Mouse (Mus musculus): ENCODE data around the gene Lmo1. TPM values are rescaled to one million over a fixed set of nuclear protein-coding genes. Genes with fewer than 3 reads are reported as not detected.

Lmo1 gene
- 11.8 and 15.0 TPM in 2 replicates for polyA plus RNA-seq (2014; fragmentation: Nextera tagmentation; extraction: Ambion mirVana)

GRCm38 (mm10) chr7:109174949-109175669 is at the start of gene Lmo1:
TSS of gene Lmo1 (minus strand) at chr7:109175207.
- peak; percentile 74 for DNase-seq
- Histone ChIP-seq H3K36me3 (ENCODE audit: insufficient read depth) (no peaks in the 10 kb centered on the region), H3K4me2 (peak within 1 kb of the TSS; percentile 99), H3K27ac (ENCODE audit: low read depth) (no peak within 1 kb of the TSS; the same call in 1 of the 2 replicates), H3K9ac (peak within 1 kb of the TSS; percentile 62), H3K9me3 (ENCODE audit: low read depth, low read length) (no peaks in the 10 kb centered on the region), H3K27me3 (ENCODE audit: insufficient read depth, low read length) (peaks cover 34% of the 10 kb centered on the region), H3K4me3 (ENCODE audit: low read depth, low read length) (peak within 1 kb of the TSS; percentile 60), H3K4me1 (ENCODE audit: insufficient read depth) (no peaks in the 10 kb centered on the region)
- WGBS, result 2% methylated on average over 66 of the region's 67 CpGs
- ATAC-seq (ENCODE audit: insufficient read depth), result peak; percentile 86
- no peak for TF ChIP-seq CTCF (IDR thresholded peaks at IDR 0.05; ENCODE audit: low read depth)

- 58% methylated on average over 15 of the region's 15 CpGs for WGBS
- peak overlapping the region; percentile 65 for H3K27ac ChIP-seq (ENCODE audit: low read depth)
- peak; percentile 79 for ATAC-seq (ENCODE audit: insufficient read depth)
Observed at GRCm38 (mm10) chr7:109221716-109222110, 46.7 kb upstream of the Lmo1 start.

GRCm38 (mm10) chr7:109220766-109221715 is 46.0 kb upstream of the Lmo1 start:
- WGBS, result 63% methylated on average over 20 of the region's 20 CpGs
- H3K4me2 ChIP-seq, result no peak overlapping the region
- no peak overlapping the region for H3K9ac ChIP-seq
- no peaks in the 10 kb centered on the region for H3K36me3 ChIP-seq (ENCODE audit: insufficient read depth)
- ATAC-seq (ENCODE audit: insufficient read depth) (0 out of 2 replicates have a peak, but pooled peaks have one; percentile 22), DNase-seq (no peak)
- H3K27me3 ChIP-seq (ENCODE audit: insufficient read depth, low read length), result no peaks in the 10 kb centered on the region
- H3K4me3 ChIP-seq (ENCODE audit: low read depth, low read length), result no peak overlapping the region
- no peaks in the 10 kb centered on the region for H3K9me3 ChIP-seq (ENCODE audit: low read depth, low read length)
- H3K27ac ChIP-seq (ENCODE audit: low read depth), result peak overlapping the region; percentile 65; the same call in 1 of the 2 replicates
- no peak for TF ChIP-seq CTCF (IDR thresholded peaks at IDR 0.05; ENCODE audit: low read depth)
- no peaks in the 10 kb centered on the region for H3K4me1 ChIP-seq (ENCODE audit: insufficient read depth)

More at GRCm38 (mm10) chr7:109221716-109222110, 46.7 kb upstream of the Lmo1 start:
- Histone ChIP-seq H3K9ac (no peak overlapping the region), H3K36me3 (ENCODE audit: insufficient read depth) (no peaks in the 10 kb centered on the region), H3K4me1 (ENCODE audit: insufficient read depth) (no peaks in the 10 kb centered on the region), H3K9me3 (ENCODE audit: low read depth, low read length) (no peaks in the 10 kb centered on the region), H3K4me3 (ENCODE audit: low read depth, low read length) (no peak overlapping the region), H3K27me3 (ENCODE audit: insufficient read depth, low read length) (no peaks in the 10 kb centered on the region), H3K4me2 (no peak overlapping the region)
- peak; percentile 63 for DNase-seq
- no peak for TF ChIP-seq CTCF (IDR thresholded peaks at IDR 0.05; ENCODE audit: low read depth)

- H3K9ac ChIP-seq, result no peak overlapping the region
- no peak overlapping the region for H3K27ac ChIP-seq (ENCODE audit: low read depth)
- WGBS, result 76% methylated on average over 4 of the region's 4 CpGs
- DNase-seq (no peak), ATAC-seq (ENCODE audit: insufficient read depth) (no peak)
- no peak for TF ChIP-seq CTCF (IDR thresholded peaks at IDR 0.05; ENCODE audit: low read depth)
- no peaks in the 10 kb centered on the region for H3K36me3 ChIP-seq (ENCODE audit: insufficient read depth)
- H3K4me2 ChIP-seq, result no peak overlapping the region
- no peak overlapping the region for H3K4me3 ChIP-seq (ENCODE audit: low read depth, low read length)
- no peaks in the 10 kb centered on the region for H3K27me3 ChIP-seq (ENCODE audit: insufficient read depth, low read length)
- H3K4me1 ChIP-seq (ENCODE audit: insufficient read depth), result no peaks in the 10 kb centered on the region
- H3K9me3 ChIP-seq (ENCODE audit: low read depth, low read length), result no peaks in the 10 kb centered on the region
Observed at GRCm38 (mm10) chr7:109220026-109220425, 45.0 kb upstream of the Lmo1 start.

GRCm38 (mm10) chr7:109218977-109219271 is 43.9 kb upstream of the Lmo1 start:
- Histone ChIP-seq H3K4me1 (ENCODE audit: insufficient read depth) (no peaks in the 10 kb centered on the region), H3K4me2 (no peak overlapping the region), H3K27me3 (ENCODE audit: insufficient read depth, low read length) (no peaks in the 10 kb centered on the region), H3K9ac (no peak overlapping the region), H3K9me3 (ENCODE audit: low read depth, low read length) (no peaks in the 10 kb centered on the region), H3K27ac (ENCODE audit: low read depth) (no peak overlapping the region), H3K4me3 (ENCODE audit: low read depth, low read length) (no peak overlapping the region), H3K36me3 (ENCODE audit: insufficient read depth) (no peaks in the 10 kb centered on the region)
- ATAC-seq (ENCODE audit: insufficient read depth) (peak; percentile 45), DNase-seq (peak; percentile 40)
- no peak for TF ChIP-seq CTCF (IDR thresholded peaks at IDR 0.05; ENCODE audit: low read depth)
- 48% methylated on average over 5 of the region's 5 CpGs for WGBS

- no peak overlapping the region for H3K9ac ChIP-seq
- no peak overlapping the region for H3K4me2 ChIP-seq
- H3K4me1 ChIP-seq (ENCODE audit: insufficient read depth), result no peaks in the 10 kb centered on the region
- H3K36me3 ChIP-seq (ENCODE audit: insufficient read depth), result no peaks in the 10 kb centered on the region
- TF ChIP-seq CTCF (IDR thresholded peaks at IDR 0.05; ENCODE audit: low read depth), result peak; percentile 84
- DNase-seq (peak; percentile 89), ATAC-seq (ENCODE audit: insufficient read depth) (peak; percentile 55; the same call in 1 of the 2 replicates)
- no peak overlapping the region for H3K4me3 ChIP-seq (ENCODE audit: low read depth, low read length)
- no peaks in the 10 kb centered on the region for H3K9me3 ChIP-seq (ENCODE audit: low read depth, low read length)
- no peaks in the 10 kb centered on the region for H3K27me3 ChIP-seq (ENCODE audit: insufficient read depth, low read length)
- WGBS, result 77% methylated on average over 2 of the region's 2 CpGs
- no peak overlapping the region for H3K27ac ChIP-seq (ENCODE audit: low read depth)
Observed at GRCm38 (mm10) chr7:109218130-109218976, 43.3 kb upstream of the Lmo1 start.
